Mouse (Mus musculus) limb, embryonic 11.5 days (tissue): ENCODE data around the gene Tial1. TPM values are rescaled to one million over a fixed set of nuclear protein-coding genes. Genes with fewer than 3 reads are reported as not detected.

Experiments used
- ATAC-seq: fragments of 200-750 bp; cut with Nextera tagmentation; 2 replicates; pipeline ENCODE4 v1.8.0; 2017; ENCODE audit warnings: low read depth; ENCODE audit not compliant: insufficient number of reproducible peaks, low FRiP score, low TSS enrichment
- DNase-seq: peaks from one replicate; pipeline ENCODE4 v3.0.0-alpha.2; 2015; ENCODE audit warnings: low spot score
- H3K27ac ChIP-seq: fragments of 300-500 bp; sonication (generic); replicated peaks from 2 replicates; pipeline ENCODE4 v1.5.1; 2014; ENCODE audit warnings: low read depth, mild to moderate bottlenecking, low read length
- H3K27me3 ChIP-seq: fragments of 300-500 bp; sonication (generic); 2 replicates; pipeline ENCODE4 v1.6.1; 2014; ENCODE audit warnings: mild to moderate bottlenecking, low read length, mixed read lengths; ENCODE audit not compliant: control insufficient read depth, insufficient read depth
- H3K36me3 ChIP-seq: fragments of 300-500 bp; sonication (generic); 2 replicates; pipeline ENCODE4 v1.6.1; 2014; ENCODE audit warnings: mild to moderate bottlenecking, low read length, moderate library complexity, mixed read lengths; ENCODE audit not compliant: control insufficient read depth, insufficient read depth
- H3K4me1 ChIP-seq: fragments of 300-500 bp; sonication (generic); 2 replicates; pipeline ENCODE4 v1.6.1; 2014; ENCODE audit warnings: low read length, mixed read lengths; ENCODE audit not compliant: control insufficient read depth, insufficient read depth
- H3K4me2 ChIP-seq: fragments of 300-500 bp; sonication (generic); 2 replicates; pipeline ENCODE4 v1.6.1; 2014; ENCODE audit warnings: low read depth, mild to moderate bottlenecking, moderate library complexity; ENCODE audit not compliant: severe bottlenecking
- H3K4me3 ChIP-seq: fragments of 300-500 bp; sonication (generic); 2 replicates; pipeline ENCODE4 v1.5.1; 2014; ENCODE audit warnings: low read depth, low read length
- H3K9ac ChIP-seq: fragments of 300-500 bp; sonication (generic); 2 replicates; pipeline ENCODE4 v1.6.1; 2014; ENCODE audit warnings: mild to moderate bottlenecking, low read length
- H3K9me3 ChIP-seq: fragments of 300-500 bp; sonication (generic); 2 replicates; pipeline ENCODE4 v1.6.1; 2016; ENCODE audit warnings: low read length; ENCODE audit not compliant: control insufficient read depth
- WGBS: fragments of 180-500 bp; shearing (Covaris S2); extraction: QIAGEN DNeasy Blood & Tissue Kit; methylation state at CpG from one replicate; pipeline ENCODE4 v1.1.7; 2014; 5-methylcytosine and 5-hydroxymethylcytosine counted together
- polyA plus RNA-seq: library from polyadenylated mRNA; unstranded; fragments of >200 nt; fragmentation: Nextera tagmentation; extraction: Ambion mirVana; gene quantifications from 2 replicates; pipeline ENCODE4 v1.2.1, GENCODE M21; 2014

Tial1 gene
- polyA plus RNA-seq, 1 experiment from 2014 or later, result 42.2 TPM

DNA sequence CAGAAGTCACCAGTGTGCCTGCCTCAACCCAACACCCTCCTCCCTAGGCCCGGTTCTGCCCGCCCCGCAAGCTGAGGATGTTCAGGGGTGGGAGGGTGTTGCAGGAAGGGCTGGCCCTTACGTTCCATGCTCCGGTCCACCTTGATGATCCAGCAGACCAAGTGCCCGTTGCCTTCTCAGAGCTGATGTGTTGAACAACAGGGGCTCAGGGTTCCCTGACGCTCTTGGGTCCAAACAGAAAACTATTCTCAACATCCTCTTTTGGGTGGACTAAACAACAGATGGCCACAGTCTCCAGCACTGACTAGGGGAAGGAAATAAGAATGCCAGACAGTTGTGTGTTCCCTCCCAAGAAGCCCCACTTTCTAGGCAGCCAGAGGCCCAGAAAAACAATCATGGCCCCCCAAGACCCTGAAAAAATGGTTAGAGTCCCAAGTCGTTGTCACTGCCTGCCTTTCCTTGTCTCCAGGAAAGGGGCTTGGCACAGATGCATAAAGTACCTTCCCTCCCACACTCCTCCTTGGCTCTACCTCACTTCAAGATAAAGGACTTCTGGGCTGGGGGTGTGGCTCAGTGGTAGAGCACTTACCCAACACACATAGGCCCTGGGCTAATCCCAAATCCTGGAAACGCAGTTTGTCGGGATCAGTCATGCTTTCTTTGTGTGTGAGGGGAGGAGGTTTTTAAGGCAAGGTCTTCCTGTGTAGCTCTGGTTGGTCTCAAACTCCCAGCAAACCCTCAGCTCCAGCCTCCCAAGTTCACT, 49.3 kb downstream of the Tial1 start:
- Histone ChIP-seq H3K27me3 (peaks cover 16% of the 10 kb centered on the region), H3K27ac (no peak overlapping the region), H3K36me3 (no peaks in the 10 kb centered on the region), H3K9ac (no peak overlapping the region), H3K4me1 (0 out of 2 replicates have a peak, but pooled peaks cover under 1% of the 10 kb centered on the region), H3K9me3 (no peaks in the 10 kb centered on the region), H3K4me3 (no peak overlapping the region), H3K4me2 (no peak overlapping the region)
- 68% methylated on average over 10 of the region's 10 CpGs for WGBS
- DNase-seq (no peak), ATAC-seq (no peak)

DNA sequence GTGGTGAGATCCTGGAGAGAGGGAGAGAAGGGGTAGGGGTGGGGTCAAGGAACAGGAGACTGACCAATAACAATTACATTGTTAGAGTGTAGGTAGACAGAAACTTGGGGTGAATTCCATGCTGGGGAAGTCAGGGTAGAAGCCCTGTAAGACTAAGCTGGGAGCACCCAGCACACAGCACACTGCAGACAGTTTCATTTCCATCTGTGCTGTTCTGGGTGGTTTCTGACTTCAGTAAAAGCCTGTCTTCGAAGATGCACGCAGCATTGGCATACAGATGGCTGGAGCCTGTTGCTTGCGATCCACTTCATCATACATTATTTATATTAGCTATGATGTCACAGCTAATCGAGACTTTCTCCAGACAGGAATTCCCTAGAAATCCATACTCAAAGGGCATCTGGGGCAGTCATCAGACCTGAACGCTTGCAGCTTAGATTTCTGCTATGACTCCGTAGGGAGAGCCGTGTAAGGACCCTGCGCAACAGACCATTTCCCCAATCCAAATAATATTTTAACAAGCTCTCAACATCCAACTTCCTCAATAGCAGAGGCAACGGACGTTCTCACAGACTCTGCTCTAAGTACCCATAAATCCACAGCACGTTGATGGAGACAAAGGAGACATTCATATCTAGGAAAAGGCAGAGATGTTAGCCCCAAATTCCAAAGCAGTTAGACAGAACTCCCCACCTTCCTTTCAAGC, 50.7 kb downstream of the Tial1 start:
- Histone ChIP-seq H3K36me3 (no peaks in the 10 kb centered on the region), H3K4me3 (no peak overlapping the region), H3K27ac (no peak overlapping the region), H3K4me2 (no peak overlapping the region), H3K27me3 (peaks cover 3% of the 10 kb centered on the region), H3K9ac (no peak overlapping the region), H3K9me3 (no peaks in the 10 kb centered on the region), H3K4me1 (no peaks in the 10 kb centered on the region)
- 80% methylated on average over 11 of the region's 11 CpGs for WGBS
- DNase-seq (no peak), ATAC-seq (no peak)

DNA sequence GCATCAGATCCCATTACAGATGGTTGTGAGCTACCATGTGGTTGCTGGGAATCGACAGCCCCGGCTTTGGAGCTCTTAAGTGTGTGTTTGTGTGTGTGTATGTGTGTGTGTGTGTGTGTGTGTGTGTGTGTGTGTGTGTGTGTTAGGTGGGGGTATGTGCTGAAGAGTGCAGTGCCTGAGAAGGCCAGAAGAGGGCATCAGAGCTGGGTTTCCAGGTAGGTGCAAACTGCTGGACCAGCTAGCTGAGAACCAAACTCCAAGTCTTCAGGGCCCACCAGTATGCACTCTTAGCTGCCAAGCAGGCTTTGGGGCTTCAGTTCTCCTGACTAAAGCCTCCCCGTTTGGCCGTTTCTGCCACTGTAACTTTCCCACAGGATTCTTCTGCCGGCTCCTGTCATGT, 53.3 kb downstream of the Tial1 start:
- Histone ChIP-seq H3K27me3 (no peaks in the 10 kb centered on the region), H3K36me3 (no peaks in the 10 kb centered on the region), H3K4me1 (no peaks in the 10 kb centered on the region), H3K27ac (no peak overlapping the region), H3K9me3 (no peaks in the 10 kb centered on the region), H3K9ac (no peak overlapping the region), H3K4me3 (no peak overlapping the region), H3K4me2 (no peak overlapping the region)
- ATAC-seq, result no peak
- no peak for DNase-seq
- WGBS, result 93% methylated on average over 5 of the region's 5 CpGs

DNA sequence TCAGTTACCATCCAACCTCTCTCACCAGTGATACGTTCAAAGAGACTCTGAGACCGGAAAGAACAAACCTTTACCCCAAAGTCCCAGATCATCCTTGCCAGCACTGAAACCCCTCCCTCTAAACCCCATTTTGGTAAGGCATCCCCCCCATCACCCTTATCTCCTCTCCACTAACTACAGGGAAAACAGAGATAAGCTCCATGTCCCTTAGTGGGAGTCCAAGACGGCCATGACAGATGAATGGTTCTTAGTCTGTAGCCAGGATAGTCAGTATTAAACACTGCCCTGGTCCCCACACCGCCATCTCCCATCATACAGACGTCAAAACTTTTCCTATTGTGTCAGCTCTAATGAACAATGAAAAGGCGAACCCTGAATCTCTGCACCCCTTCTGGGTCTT, 57.5 kb downstream of the Tial1 start:
- no peak for ATAC-seq
- H3K27ac ChIP-seq, result no peak overlapping the region
- WGBS, result 87% methylated on average over 6 of the region's 6 CpGs
- H3K9ac ChIP-seq, result no peak overlapping the region
- H3K36me3 ChIP-seq, result no peaks in the 10 kb centered on the region
- no peak for DNase-seq
- no peaks in the 10 kb centered on the region for H3K27me3 ChIP-seq
- no peaks in the 10 kb centered on the region for H3K9me3 ChIP-seq
- no peak overlapping the region for H3K4me2 ChIP-seq
- no peak overlapping the region for H3K4me3 ChIP-seq
- no peaks in the 10 kb centered on the region for H3K4me1 ChIP-seq

DNA sequence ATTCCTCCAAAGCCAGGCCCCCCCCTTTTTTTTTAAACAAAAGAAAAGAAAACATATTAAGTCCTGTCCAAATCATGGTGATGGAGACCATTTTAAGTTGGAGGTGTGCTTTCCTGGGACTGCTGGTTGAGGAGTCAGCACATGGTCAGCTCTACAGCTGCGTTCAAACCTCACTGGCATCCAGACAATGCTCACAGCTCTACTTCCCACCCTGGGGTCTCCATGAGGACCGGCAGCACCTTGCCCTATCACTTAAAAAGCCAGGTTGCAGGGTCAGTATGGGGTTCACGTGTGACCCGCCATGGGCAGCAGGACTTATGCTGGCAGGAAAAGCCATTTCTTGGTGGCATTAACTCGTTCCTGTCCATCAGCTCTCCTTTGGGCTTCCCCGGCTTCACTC, 57.9 kb downstream of the Tial1 start:
- H3K36me3 ChIP-seq, result no peaks in the 10 kb centered on the region
- no peaks in the 10 kb centered on the region for H3K4me1 ChIP-seq
- H3K9ac ChIP-seq, result no peak overlapping the region
- ATAC-seq (no peak), DNase-seq (no peak)
- 85% methylated on average over 6 of the region's 6 CpGs for WGBS
- no peak overlapping the region for H3K4me2 ChIP-seq
- no peak overlapping the region for H3K4me3 ChIP-seq
- no peak overlapping the region for H3K27ac ChIP-seq
- no peaks in the 10 kb centered on the region for H3K9me3 ChIP-seq
- no peaks in the 10 kb centered on the region for H3K27me3 ChIP-seq

DNA sequence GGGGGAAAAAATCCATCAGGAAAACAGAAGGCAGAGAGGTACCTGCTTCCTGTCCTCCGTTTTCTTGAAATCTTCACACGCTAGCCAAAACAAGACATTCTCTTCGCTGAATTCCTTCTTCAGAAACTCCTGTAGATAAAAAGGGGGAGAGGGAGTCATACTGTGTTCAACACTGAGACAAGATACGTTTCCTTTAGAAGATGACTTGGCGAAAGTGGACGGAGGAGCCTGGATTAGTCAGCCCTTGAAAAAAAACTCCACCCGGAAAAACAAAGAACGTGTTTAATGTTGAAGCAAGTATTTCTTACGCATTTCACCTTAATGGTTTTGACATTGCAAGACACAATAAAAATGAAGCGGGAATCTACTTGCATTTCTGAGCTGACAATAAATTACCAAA, 58.4 kb downstream of the Tial1 start:
- no peak for DNase-seq
- no peaks in the 10 kb centered on the region for H3K4me1 ChIP-seq
- H3K27ac ChIP-seq, result no peak overlapping the region
- no peaks in the 10 kb centered on the region for H3K9me3 ChIP-seq
- no peaks in the 10 kb centered on the region for H3K27me3 ChIP-seq
- WGBS, result 87% methylated on average over 10 of the region's 10 CpGs
- no peak overlapping the region for H3K4me2 ChIP-seq
- H3K9ac ChIP-seq, result no peak overlapping the region
- no peak overlapping the region for H3K4me3 ChIP-seq
- ATAC-seq, result no peak
- H3K36me3 ChIP-seq, result no peaks in the 10 kb centered on the region

DNA sequence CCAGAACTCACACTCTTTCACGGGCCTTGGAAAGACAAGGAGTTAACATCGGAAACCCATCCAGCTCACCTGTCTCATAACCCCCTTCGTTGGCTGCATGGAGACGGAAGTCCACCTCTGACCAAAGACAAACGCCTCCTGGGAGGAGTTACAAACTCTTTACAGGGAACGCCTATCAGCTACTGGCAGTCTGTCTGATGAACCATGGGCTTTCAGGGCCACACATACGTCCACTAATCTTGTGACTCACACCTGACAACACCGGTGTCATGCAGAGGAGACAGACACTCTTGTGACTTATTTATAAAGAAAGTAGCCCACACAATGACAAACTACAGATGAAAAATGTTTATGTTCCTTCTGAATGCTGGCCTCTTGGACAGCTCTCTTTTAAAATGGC, 58.9 kb downstream of the Tial1 start:
- WGBS, result 84% methylated on average over 8 of the region's 8 CpGs
- Histone ChIP-seq H3K27ac (no peak overlapping the region), H3K27me3 (no peaks in the 10 kb centered on the region), H3K36me3 (no peaks in the 10 kb centered on the region), H3K4me1 (no peaks in the 10 kb centered on the region), H3K9ac (no peak overlapping the region), H3K4me2 (no peak overlapping the region), H3K4me3 (no peak overlapping the region), H3K9me3 (no peaks in the 10 kb centered on the region)
- ATAC-seq, result no peak
- DNase-seq, result no peak

DNA sequence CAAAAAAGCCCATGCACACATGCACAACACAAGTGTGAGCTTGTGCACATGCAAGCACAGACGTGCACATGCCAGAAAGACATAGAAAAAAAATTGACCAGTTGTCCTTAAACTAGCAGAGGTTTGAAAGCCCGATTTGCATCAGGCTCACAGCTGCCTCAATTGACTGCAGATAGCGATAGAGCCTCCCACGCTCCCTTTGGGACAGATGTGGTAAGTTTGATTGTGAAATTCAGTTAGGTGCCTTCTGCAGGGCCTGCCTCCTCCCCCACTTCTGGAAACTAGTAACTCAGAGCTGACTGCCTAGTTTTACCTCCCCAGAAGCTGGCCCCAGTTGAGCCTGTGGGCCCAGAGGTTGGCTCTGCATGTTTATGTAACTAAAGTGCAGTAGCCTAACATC, 62.9 kb downstream of the Tial1 start:
- 86% methylated on average over 4 of the region's 4 CpGs for WGBS

More for the DNA sequence above, 62.9 kb downstream of the Tial1 start:
- ATAC-seq (no peak), DNase-seq (no peak)
- H3K4me3 ChIP-seq, result no peak overlapping the region
- H3K9ac ChIP-seq, result no peak overlapping the region
- no peaks in the 10 kb centered on the region for H3K4me1 ChIP-seq
- H3K9me3 ChIP-seq, result no peaks in the 10 kb centered on the region
- H3K4me2 ChIP-seq, result no peak overlapping the region
- no peak overlapping the region for H3K27ac ChIP-seq
- H3K36me3 ChIP-seq, result no peaks in the 10 kb centered on the region
- no peaks in the 10 kb centered on the region for H3K27me3 ChIP-seq
